Mouse (Mus musculus): ENCODE data around the gene Parp6.

DNA sequence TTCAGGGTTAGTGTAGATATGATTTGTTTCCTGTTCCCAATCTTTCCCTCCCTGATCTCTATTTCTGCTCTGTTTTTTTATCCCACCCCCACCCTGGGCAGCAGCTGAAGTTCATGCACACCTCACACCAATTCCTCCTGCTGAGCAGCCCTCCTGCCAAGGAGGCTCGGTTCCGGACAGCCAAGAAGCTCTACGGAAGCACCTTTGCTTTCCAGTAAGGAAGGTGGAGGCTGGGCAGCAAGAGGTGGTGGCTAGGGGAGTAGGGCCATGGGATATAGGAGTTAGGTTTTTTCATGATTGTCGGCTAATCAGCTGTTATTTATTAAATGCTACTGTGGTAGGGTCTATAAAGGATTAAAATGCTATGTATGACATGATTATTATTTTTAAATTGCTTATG is 22.9 kb downstream of the Parp6 start:
- TF ChIP-seq CTCF (IDR thresholded peaks at IDR 0.05; ENCODE audit: extremely low read depth, insufficient read length, insufficient replicate concordance, low read depth, low read length): no peak
- no peak for TF ChIP-seq POLR2A (IDR thresholded peaks at IDR 0.05; ENCODE audit: low read depth, low read length)

Measured in small intestine, adult 2 months (tissue).